Mouse (Mus musculus): ENCODE measurements around the gene Sync.

DNA sequence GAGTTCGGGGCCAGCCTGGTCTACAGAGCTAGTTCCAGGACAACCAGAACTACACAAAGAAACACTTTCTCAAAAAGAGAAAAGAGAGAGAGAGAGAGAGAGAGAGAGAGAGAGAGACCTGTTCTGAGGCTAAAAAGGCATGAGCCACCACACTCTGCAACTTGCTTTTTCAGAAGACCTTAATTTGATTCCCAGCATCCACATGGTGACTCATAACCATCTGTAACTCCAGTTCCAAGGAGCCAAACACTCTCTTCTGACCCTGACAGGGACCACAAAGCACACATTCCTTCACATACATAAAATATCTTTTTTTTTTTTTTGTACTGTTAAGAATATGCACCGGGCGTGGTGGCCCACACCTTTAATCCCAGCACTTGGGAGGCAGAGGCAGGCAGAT lies 32.8 kb upstream of the Sync start:
- TF ChIP-seq CHD2 (IDR thresholded peaks at IDR 0.05; ENCODE audit: low read depth, low read length) (no peak), ZNF384 (IDR thresholded peaks at IDR 0.05; ENCODE audit: low read depth, low read length) (no peak), HCFC1 (IDR thresholded peaks at IDR 0.05; ENCODE audit: borderline replicate concordance, insufficient read depth, low read length) (no peak)
